Mouse (Mus musculus): ENCODE results near the gene Magi2. TPM values are rescaled to one million over a fixed set of nuclear protein-coding genes. Genes with fewer than 3 reads are reported as not detected.

Gene Magi2
- polyA plus RNA-seq, 1 experiment, result 1.6 TPM

GRCm38 (mm10) chr5:20682208-20682607 is 1455.4 kb downstream of the Magi2 start:
- WGBS, result 90% methylated on average over 7 of the region's 7 CpGs
- Histone ChIP-seq H3K27me3 (ENCODE audit: control insufficient read depth, insufficient read depth, low read length) (no peaks in the 10 kb centered on the region), H3K4me3 (ENCODE audit: control insufficient read depth, insufficient read depth, low read length) (no peak overlapping the region), H3K36me3 (ENCODE audit: control insufficient read depth, insufficient read depth, low read length) (no peaks in the 10 kb centered on the region), H3K27ac (ENCODE audit: control insufficient read depth, insufficient read depth, low read length) (no peak overlapping the region), H3K4me1 (replicated peaks; ENCODE audit: control insufficient read depth, insufficient read depth, low read length) (no peaks in the 10 kb centered on the region)
- DNase-seq, result no peak
- no peak for TF ChIP-seq POLR2A (IDR thresholded peaks at IDR 0.05; ENCODE audit: control insufficient read depth, extremely low read depth, insufficient read depth, low read length, poor library complexity)
- TF ChIP-seq CTCF (IDR thresholded peaks at IDR 0.05; ENCODE audit: borderline replicate concordance, control insufficient read depth, extremely low read depth, insufficient read depth, low read length, poor library complexity), result no peak

DNA sequence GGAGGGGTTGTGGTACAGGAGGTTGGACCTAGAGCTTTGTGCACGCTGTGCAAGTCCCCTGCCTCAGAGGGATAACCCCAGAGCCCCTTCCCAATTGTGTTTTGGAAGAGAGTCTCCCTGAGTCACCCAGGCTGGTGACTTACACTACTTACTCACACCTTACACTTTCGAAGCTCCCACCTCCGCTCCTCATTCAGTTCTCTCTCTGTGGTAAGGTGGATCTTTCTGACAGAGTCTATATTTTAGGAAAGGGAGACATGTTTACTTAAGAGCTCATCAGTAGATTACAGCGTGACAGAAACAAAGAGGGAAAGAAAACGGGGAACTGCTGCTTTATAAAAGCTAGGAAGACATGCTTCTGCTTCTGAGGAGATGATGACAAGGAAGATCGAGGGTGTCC is 1457.3 kb downstream of the Magi2 start:
- Histone ChIP-seq H3K4me1 (replicated peaks; ENCODE audit: control insufficient read depth, insufficient read depth, low read length) (no peaks in the 10 kb centered on the region), H3K27ac (ENCODE audit: control insufficient read depth, insufficient read depth, low read length) (no peak overlapping the region), H3K36me3 (ENCODE audit: control insufficient read depth, insufficient read depth, low read length) (no peaks in the 10 kb centered on the region), H3K27me3 (ENCODE audit: control insufficient read depth, insufficient read depth, low read length) (no peaks in the 10 kb centered on the region), H3K4me3 (ENCODE audit: control insufficient read depth, insufficient read depth, low read length) (no peak overlapping the region)
- 87% methylated on average over 6 of the region's 6 CpGs for WGBS
- no peak for DNase-seq
- TF ChIP-seq CTCF (IDR thresholded peaks at IDR 0.05; ENCODE audit: borderline replicate concordance, control insufficient read depth, extremely low read depth, insufficient read depth, low read length, poor library complexity) (no peak), POLR2A (IDR thresholded peaks at IDR 0.05; ENCODE audit: control insufficient read depth, extremely low read depth, insufficient read depth, low read length, poor library complexity) (no peak)

DNA sequence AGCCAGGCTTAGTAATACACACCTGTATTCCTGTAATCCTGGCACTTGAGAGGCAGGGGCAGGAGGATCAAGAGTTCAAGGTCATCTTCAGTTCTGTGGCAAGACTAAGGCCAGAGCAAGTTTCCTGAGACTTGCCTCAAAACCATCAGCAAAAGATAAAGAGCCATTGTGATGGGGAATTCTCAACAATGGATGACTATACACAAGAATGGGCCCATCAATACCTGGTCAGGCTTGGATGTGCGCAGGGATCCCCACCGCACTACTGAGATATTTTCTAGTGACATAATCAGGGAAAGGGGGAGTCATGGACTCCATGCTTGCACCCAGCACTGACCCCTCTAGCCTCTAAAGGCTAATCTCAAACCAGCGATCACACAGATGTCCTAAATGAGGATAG is 1465.4 kb downstream of the Magi2 start:
- H3K4me1 ChIP-seq (replicated peaks; ENCODE audit: control insufficient read depth, insufficient read depth, low read length), result no peaks in the 10 kb centered on the region
- H3K36me3 ChIP-seq (ENCODE audit: control insufficient read depth, insufficient read depth, low read length), result no peaks in the 10 kb centered on the region
- no peak overlapping the region for H3K4me3 ChIP-seq (ENCODE audit: control insufficient read depth, insufficient read depth, low read length)
- no peaks in the 10 kb centered on the region for H3K27me3 ChIP-seq (ENCODE audit: control insufficient read depth, insufficient read depth, low read length)
- 97% methylated on average over 3 of the region's 3 CpGs for WGBS
- no peak for TF ChIP-seq POLR2A (IDR thresholded peaks at IDR 0.05; ENCODE audit: control insufficient read depth, extremely low read depth, insufficient read depth, low read length, poor library complexity)
- TF ChIP-seq CTCF (IDR thresholded peaks at IDR 0.05; ENCODE audit: borderline replicate concordance, control insufficient read depth, extremely low read depth, insufficient read depth, low read length, poor library complexity), result no peak
- no peak overlapping the region for H3K27ac ChIP-seq (ENCODE audit: control insufficient read depth, insufficient read depth, low read length)
- no peak for DNase-seq

GRCm38 (mm10) chr5:20699116-20699515 is 1472.3 kb downstream of the Magi2 start:
- DNase-seq, result no peak
- WGBS, result 93% methylated on average over 5 of the region's 5 CpGs
- TF ChIP-seq POLR2A (IDR thresholded peaks at IDR 0.05; ENCODE audit: control insufficient read depth, extremely low read depth, insufficient read depth, low read length, poor library complexity) (no peak), CTCF (IDR thresholded peaks at IDR 0.05; ENCODE audit: borderline replicate concordance, control insufficient read depth, extremely low read depth, insufficient read depth, low read length, poor library complexity) (no peak)

DNA sequence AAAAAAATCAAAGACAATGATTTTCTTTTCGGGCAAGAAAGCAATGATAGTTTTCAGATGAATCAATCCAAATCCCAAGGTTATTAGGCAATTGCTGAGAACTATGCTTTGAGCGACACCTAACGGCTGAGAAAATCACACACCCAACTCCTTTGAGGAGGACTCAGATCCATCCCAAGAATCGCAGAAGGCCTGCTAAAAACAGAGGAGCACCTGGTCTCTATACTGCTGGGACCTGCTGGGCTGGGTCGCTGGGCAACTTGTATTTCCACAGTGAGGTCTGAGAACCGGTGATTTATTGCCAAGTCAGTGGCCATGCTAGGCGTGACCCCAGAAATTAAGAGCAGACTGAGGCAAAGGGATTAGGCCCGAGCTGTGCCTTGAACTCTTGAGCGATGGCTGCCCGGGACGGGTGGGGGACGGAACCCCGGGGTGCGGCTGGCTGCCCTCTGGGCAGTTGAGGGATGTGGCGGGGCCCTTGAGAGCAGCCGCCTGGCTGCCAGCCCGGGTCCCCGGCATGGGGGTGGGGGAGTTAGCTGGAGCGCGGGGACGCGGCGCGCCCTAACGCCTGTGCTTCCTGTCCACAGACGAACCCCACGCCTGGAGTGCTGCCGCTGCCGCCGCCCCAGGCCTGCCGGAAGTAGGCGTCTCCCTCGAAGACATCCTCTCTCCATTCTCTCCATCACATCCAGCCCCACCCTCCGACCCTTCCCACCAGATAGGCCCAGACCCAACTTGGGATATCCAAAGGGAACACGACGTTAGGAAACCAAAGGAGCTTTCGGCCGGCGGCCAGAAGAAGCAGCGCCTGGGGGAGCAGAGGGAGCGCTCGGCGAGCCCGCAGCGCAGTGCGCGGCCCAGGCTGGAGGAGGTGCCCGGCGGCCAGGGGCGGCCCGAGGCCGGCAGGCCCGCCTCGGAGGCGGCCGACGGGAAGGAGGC is 1474.9 kb downstream of the Magi2 start:
- no peaks in the 10 kb centered on the region for H3K27me3 ChIP-seq (ENCODE audit: control insufficient read depth, insufficient read depth, low read length)
- peak; percentile 86 for DNase-seq
- H3K4me1 ChIP-seq (replicated peaks; ENCODE audit: control insufficient read depth, insufficient read depth, low read length), result no peaks in the 10 kb centered on the region
- peak overlapping the region; percentile 27; the same call in 1 of the 2 replicates for H3K27ac ChIP-seq (ENCODE audit: control insufficient read depth, insufficient read depth, low read length)
- WGBS, result under 1% methylated on average over 57 of the region's 57 CpGs
- no peak; the same call in 1 of the 2 replicates for TF ChIP-seq POLR2A (IDR thresholded peaks at IDR 0.05; ENCODE audit: control insufficient read depth, extremely low read depth, insufficient read depth, low read length, poor library complexity)
- TF ChIP-seq CTCF (IDR thresholded peaks at IDR 0.05; ENCODE audit: borderline replicate concordance, control insufficient read depth, extremely low read depth, insufficient read depth, low read length, poor library complexity), result no peak
- H3K36me3 ChIP-seq (ENCODE audit: control insufficient read depth, insufficient read depth, low read length), result no peaks in the 10 kb centered on the region
- H3K4me3 ChIP-seq (ENCODE audit: control insufficient read depth, insufficient read depth, low read length), result peak overlapping the region; percentile 69

More at GRCm38 (mm10) chr5:20699116-20699515, 1472.3 kb downstream of the Magi2 start:
- H3K4me1 ChIP-seq (replicated peaks; ENCODE audit: control insufficient read depth, insufficient read depth, low read length), result no peaks in the 10 kb centered on the region
- H3K4me3 ChIP-seq (ENCODE audit: control insufficient read depth, insufficient read depth, low read length), result no peak overlapping the region
- H3K27ac ChIP-seq (ENCODE audit: control insufficient read depth, insufficient read depth, low read length), result no peak overlapping the region
- no peaks in the 10 kb centered on the region for H3K36me3 ChIP-seq (ENCODE audit: control insufficient read depth, insufficient read depth, low read length)
- H3K27me3 ChIP-seq (ENCODE audit: control insufficient read depth, insufficient read depth, low read length), result no peaks in the 10 kb centered on the region

- no peaks in the 10 kb centered on the region for H3K27me3 ChIP-seq (ENCODE audit: control insufficient read depth, insufficient read depth, low read length)
- peak overlapping the region; percentile 69 for H3K4me3 ChIP-seq (ENCODE audit: control insufficient read depth, insufficient read depth, low read length)
- H3K4me1 ChIP-seq (replicated peaks; ENCODE audit: control insufficient read depth, insufficient read depth, low read length), result no peaks in the 10 kb centered on the region
- WGBS, result 2% methylated on average over 56 of the region's 57 CpGs
- TF ChIP-seq CTCF (IDR thresholded peaks at IDR 0.05; ENCODE audit: borderline replicate concordance, control insufficient read depth, extremely low read depth, insufficient read depth, low read length, poor library complexity) (no peak), POLR2A (IDR thresholded peaks at IDR 0.05; ENCODE audit: control insufficient read depth, extremely low read depth, insufficient read depth, low read length, poor library complexity) (no peak)
- no peaks in the 10 kb centered on the region for H3K36me3 ChIP-seq (ENCODE audit: control insufficient read depth, insufficient read depth, low read length)
- no peak for DNase-seq
- H3K27ac ChIP-seq (ENCODE audit: control insufficient read depth, insufficient read depth, low read length), result no peak overlapping the region
These were observed 1475.9 kb downstream of the Magi2 start for GRCm38 (mm10) chr5:20702480-20703303.

Data from thymus, adult 2 months (tissue).